Mouse (Mus musculus) heart, postnatal 4 days (tissue): ENCODE results near the gene Krt86. TPM values are rescaled to one million over a fixed set of nuclear protein-coding genes. Genes with fewer than 3 reads are reported as not detected.
"Not testable (repeated sequence)": the region's sequence is repeated elsewhere in the genome, so short reads cannot be mapped to it uniquely, and the experiment has no call there.

ENCODE experiments used
- DNase-seq: peaks from one replicate; pipeline ENCODE4 v3.0.0; 2021
- total RNA-seq, 2 experiments: library from RNA; stranded (reverse); gene quantifications; 2 replicates each; pipeline ENCODE4 v1.2.3; 2021

Krt86 gene
- total RNA-seq, 2 experiments from 2014 or later = not detected

DNA sequence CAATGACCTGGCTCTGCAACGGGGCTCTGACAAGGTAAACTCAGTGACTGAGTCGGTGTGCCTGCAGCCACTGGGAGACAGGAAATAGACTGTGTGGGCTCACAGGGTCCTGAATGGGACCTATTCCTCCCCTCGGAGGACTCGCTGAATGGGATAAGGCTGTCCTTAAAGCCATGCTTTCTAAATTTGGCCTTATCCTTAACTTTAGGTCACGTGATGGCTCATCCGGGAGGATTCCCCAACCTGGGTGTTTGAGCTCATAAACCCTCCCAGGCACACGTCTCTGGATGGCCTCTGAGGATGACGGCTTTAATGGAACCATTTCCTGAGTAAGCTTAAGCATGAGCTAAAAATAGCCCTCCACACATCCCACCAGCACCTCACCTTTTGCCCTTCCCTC lies 19.4 kb downstream of the Krt86 start:
- no peak for DNase-seq

- no peak for DNase-seq
Observed at GRCm38 (mm10) chr15:101493713-101494112, 20.4 kb downstream of the Krt86 start.

GRCm38 (mm10) chr15:101494203-101494602 lies 20.9 kb downstream of the Krt86 start:
- DNase-seq = no peak

DNA sequence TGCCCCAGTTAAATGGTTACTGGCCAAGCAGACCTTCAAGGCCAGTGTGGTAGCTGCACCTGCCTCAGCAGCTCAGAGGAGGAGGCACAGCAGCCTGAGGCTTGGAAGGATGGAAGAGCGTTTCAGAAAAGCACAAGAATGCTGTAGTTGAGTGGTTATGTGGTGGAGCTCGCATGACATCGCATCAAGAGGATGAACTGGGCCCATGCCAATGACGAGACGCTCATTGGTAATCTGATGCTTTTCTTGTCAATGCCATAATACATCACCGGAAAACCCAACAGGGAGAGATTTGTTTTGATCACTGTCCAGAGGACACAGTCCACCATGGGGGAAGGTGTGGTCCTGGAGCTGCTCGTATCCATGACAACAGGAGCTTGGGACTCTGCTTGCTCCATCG lies 22.0 kb downstream of the Krt86 start:
- DNase-seq = no peak

GRCm38 (mm10) chr15:101497181-101497580 lies 23.9 kb downstream of the Krt86 start:
- peak; percentile 46 for DNase-seq

DNA sequence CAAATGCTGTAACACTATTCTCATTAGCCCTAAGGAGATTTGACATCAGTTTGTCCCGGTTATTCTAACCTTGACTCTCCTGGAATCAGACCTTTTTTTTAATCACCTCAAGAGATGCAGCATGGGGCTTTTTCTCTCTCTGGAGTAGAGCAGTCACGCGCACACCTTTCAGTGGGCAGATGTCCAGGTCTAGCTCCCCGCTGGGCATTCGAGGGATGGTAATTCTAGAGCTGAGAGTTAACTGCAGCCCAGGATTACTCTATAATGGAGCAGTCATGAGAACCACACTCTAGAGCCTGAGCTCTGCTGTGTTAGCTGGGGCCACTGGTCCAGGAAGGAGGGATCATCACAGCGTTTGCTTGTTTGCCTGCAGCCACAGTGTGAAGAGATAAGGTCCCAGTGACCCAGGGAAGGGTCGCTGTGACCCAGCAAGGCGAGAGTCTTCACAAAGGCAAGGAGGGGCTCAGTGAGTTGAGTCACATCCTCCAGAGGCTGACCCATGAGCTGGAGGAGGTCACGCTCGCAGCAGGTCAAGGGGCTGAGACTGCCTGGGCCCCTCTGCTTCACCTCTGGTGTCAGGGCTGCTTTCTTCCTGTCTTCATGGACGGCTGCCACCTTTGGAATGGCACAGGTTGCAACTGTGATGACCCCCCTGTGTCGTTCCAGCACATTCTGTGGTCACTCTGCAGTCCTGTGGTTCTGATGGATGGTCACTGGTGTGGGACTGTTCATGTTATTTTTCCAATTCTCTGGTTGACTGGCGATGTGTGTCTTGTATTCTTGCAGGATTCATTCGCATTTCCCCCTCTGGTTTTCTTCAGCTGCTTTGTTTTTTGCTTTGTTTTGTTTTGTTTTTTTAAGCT lies 33.8 kb downstream of the Krt86 start:
- no peak for DNase-seq

GRCm38 (mm10) chr15:101508247-101508646 lies 35.0 kb downstream of the Krt86 start:
- DNase-seq = no peak

GRCm38 (mm10) chr15:101517161-101517560 lies 43.9 kb downstream of the Krt86 start, which contains the start of gene Gm49425:
Gene Gm49425 (minus strand): TSS chr15:101517261.
- not testable (repeated sequence) for DNase-seq

DNA sequence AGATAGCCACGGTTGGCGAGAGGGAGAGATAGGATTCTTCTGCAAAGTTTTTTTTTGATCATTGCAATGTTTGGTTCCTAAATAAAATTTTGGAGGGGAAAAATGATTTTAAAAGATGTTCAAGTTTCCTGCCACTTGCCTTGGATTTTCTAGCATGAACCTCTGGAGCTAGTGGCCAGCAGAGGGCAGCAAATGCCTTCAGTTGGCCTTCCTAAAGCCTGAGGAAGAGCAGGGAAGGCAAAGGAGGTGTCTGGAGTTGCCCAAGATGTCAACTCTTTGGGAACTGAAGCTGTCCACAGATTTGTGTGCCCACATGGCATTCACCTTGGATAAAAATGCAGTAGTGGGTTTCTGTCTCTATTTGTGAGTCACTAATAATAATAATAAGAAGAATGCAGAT lies 46.5 kb downstream of the Krt86 start:
- peak; percentile 84 for DNase-seq

DNA sequence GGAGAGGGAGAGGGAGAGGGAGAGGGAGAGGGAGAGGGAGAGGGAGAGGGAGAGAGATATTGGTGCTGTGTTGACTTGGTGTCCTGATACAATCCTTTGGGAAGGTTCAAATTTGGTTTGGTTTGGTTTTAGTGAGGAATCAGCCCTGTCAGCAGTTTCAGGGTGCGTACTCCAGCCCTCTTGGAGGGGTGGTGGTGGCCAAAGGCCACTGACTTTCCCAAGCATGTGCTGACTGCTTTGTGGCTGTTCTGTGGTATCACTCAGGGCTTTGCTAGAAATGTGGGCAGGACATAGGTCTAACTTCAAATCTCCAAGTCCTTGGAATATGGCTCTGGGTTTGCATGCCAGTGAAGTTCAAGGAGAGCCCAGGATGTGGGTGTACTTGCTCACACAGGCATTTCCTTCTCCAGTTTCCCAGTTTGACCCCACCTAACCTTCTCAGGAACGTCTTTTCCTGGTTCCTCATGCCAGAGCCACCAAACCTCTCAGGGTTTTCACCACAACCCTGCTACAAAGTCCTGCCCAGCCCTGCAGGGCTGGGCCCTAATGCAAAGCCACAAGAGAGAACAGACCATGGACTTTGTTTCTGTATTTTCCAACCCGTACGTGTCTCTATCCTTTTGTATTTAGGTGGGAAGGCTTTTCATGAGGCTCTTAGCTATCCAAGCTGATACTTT lies 49.4 kb downstream of the Krt86 start:
- DNase-seq = no peak

Other genes starting within 250 kb of the Krt86 start
- gene Grasp, start 249.3 kb upstream of the Krt86 start, total RNA-seq = 10 to 100 TPM; 13.9 to 15.1 TPM
- gene Nr4a1, start 219.2 kb upstream of the Krt86 start, total RNA-seq = 10 to 100 TPM; 48.1 to 49.6 TPM
- gene Atg101, start 189.2 kb upstream of the Krt86 start, total RNA-seq = 10 to 100 TPM; 21.7 to 23.3 TPM
- 1 to 10 TPM; 4.3 to 4.6 TPM for gene 6030408B16Rik, start 180.3 kb upstream of the Krt86 start, total RNA-seq
- 10 to 100 TPM; 10.1 to 11.2 TPM for gene Krt80, start 103.3 kb upstream of the Krt86 start, total RNA-seq
- gene Krt7, start 62.4 kb upstream of the Krt86 start, total RNA-seq = 1 to 10 TPM; 9.3 to 10.0 TPM
- not detected for gene Krt87, start 34.7 kb upstream of the Krt86 start, total RNA-seq
- gene Krt88, start 25.7 kb upstream of the Krt86 start, total RNA-seq = not detected
- not detected for gene Krt81, start 9.7 kb upstream of the Krt86 start, total RNA-seq
- gene Krt83, start 18.0 kb downstream of the Krt86 start, total RNA-seq = not detected
- not detected for gene Gm49425, start 43.8 kb downstream of the Krt86 start, total RNA-seq
- not detected for gene Krt84, start 59.3 kb downstream of the Krt86 start, total RNA-seq
- gene Krt82, start 77.2 kb downstream of the Krt86 start, total RNA-seq = not detected
- gene Krt90, start 89.5 kb downstream of the Krt86 start, total RNA-seq = under 1 TPM in 1 of 2 experiments, not detected in 1; 0.10 TPM
- gene Krt75, start 100.4 kb downstream of the Krt86 start, total RNA-seq = not detected
- not detected for gene Gm5414, start 154.7 kb downstream of the Krt86 start, total RNA-seq
- not detected for gene Gm5478, start 173.9 kb downstream of the Krt86 start, total RNA-seq
- under 1 TPM; 0.33 to 0.34 TPM for gene Krt6b, start 206.8 kb downstream of the Krt86 start, total RNA-seq
- not detected for gene Krt6a, start 220.8 kb downstream of the Krt86 start, total RNA-seq
- gene Krt5, start 239.4 kb downstream of the Krt86 start, total RNA-seq = not detected